ENCODE assay signal across 23 mouse cellular contexts in genomic region chr16:63925195-63925594, GRCm38 (mm10).
A peak's percentile ranks its signal among the peaks of the same experiment; 100 is the strongest.
DNase-seq lines count a peak whose midpoint lies in the region; ATAC-seq and TF ChIP-seq lines count a peak whose summit lies in the region.
"Had no signal": no experiment of that assay in that cellular context is flagged by ENCODE, and none has a peak within 500 bp of the region (broad histone marks: within the 10 kb centered on the region; RNA-seq: fewer than 3 reads in every experiment).

No protein-coding gene starts in this region.

- H3K4me3 ChIP-seq in hindbrain, postnatal 0 days (ENCODE audit: low read length) = no peak overlapping the region
- H3K4me3 ChIP-seq in hindbrain, embryonic 10.5 days = no peak overlapping the region
- H3K4me3 ChIP-seq in midbrain, embryonic 13.5 days (replicated peaks) = no peak overlapping the region
- H3K4me3 ChIP-seq: hindbrain, embryonic 13.5 days; intestine, embryonic 15.5 days; limb, embryonic 12.5 days; liver, embryonic 12.5 days; neural tube, embryonic 15.5 days; stomach, embryonic 15.5 days had no signal

- H3K9me3 ChIP-seq in hindbrain, postnatal 0 days (ENCODE audit: low read length) = no peaks in the 10 kb centered on the region; the same call in 1 of the 2 replicates
- H3K9me3 ChIP-seq in hindbrain, embryonic 10.5 days = no peaks in the 10 kb centered on the region
- H3K9me3 ChIP-seq in midbrain, embryonic 13.5 days = no peaks in the 10 kb centered on the region
- H3K9me3 ChIP-seq: hindbrain, embryonic 13.5 days; intestine, embryonic 15.5 days; limb, embryonic 12.5 days; liver, embryonic 12.5 days; neural tube, embryonic 15.5 days; stomach, embryonic 15.5 days had no signal

- H3K27ac ChIP-seq in hindbrain, postnatal 0 days = no peak overlapping the region
- H3K27ac ChIP-seq in hindbrain, embryonic 10.5 days = no peak overlapping the region
- H3K27ac ChIP-seq in midbrain, embryonic 13.5 days = no peak overlapping the region
- H3K27ac ChIP-seq: hindbrain, embryonic 13.5 days; intestine, embryonic 15.5 days; limb, embryonic 12.5 days; liver, embryonic 12.5 days; neural tube, embryonic 15.5 days; stomach, embryonic 15.5 days had no signal

- ATAC-seq in hindbrain, postnatal 0 days = no peak
- 0 out of 2 replicates have a peak, but pooled peaks have one; percentile 56 for ATAC-seq in midbrain, embryonic 13.5 days
- ATAC-seq: forebrain, embryonic 16.5 days; intestine, embryonic 15.5 days; liver, embryonic 12.5 days had no signal

- no peak overlapping the region for H3K9ac ChIP-seq in hindbrain, postnatal 0 days (replicated peaks; ENCODE audit: low read length)
- no peak overlapping the region for H3K9ac ChIP-seq in midbrain, embryonic 13.5 days (replicated peaks)
- H3K9ac ChIP-seq: hindbrain, embryonic 13.5 days; intestine, embryonic 15.5 days; limb, embryonic 12.5 days; liver, embryonic 12.5 days; lung, embryonic 14.5 days; neural tube, embryonic 15.5 days; stomach, embryonic 15.5 days had no signal

- no peak overlapping the region for H3K4me2 ChIP-seq in hindbrain, postnatal 0 days (ENCODE audit: low read depth, low read length)
- no peak overlapping the region for H3K4me2 ChIP-seq in midbrain, embryonic 13.5 days (replicated peaks)
- H3K4me2 ChIP-seq: heart, embryonic 11.5 days; hindbrain, embryonic 13.5 days; intestine, embryonic 15.5 days; limb, embryonic 12.5 days; liver, embryonic 12.5 days; lung, embryonic 14.5 days; neural tube, embryonic 15.5 days; stomach, embryonic 15.5 days had no signal

- no peaks in the 10 kb centered on the region for H3K36me3 ChIP-seq in hindbrain, postnatal 0 days (ENCODE audit: insufficient read depth, low read length)
- no peaks in the 10 kb centered on the region for H3K36me3 ChIP-seq in hindbrain, embryonic 10.5 days
- H3K36me3 ChIP-seq in midbrain, embryonic 13.5 days = no peaks in the 10 kb centered on the region
- H3K36me3 ChIP-seq: hindbrain, embryonic 13.5 days; intestine, embryonic 15.5 days; limb, embryonic 12.5 days; liver, embryonic 12.5 days; neural tube, embryonic 15.5 days; stomach, embryonic 15.5 days had no signal

- no peaks in the 10 kb centered on the region for H3K4me1 ChIP-seq in hindbrain, postnatal 0 days (ENCODE audit: insufficient read depth, low read length)
- no peaks in the 10 kb centered on the region for H3K4me1 ChIP-seq in hindbrain, embryonic 10.5 days (replicated peaks)
- no peaks in the 10 kb centered on the region for H3K4me1 ChIP-seq in midbrain, embryonic 13.5 days (replicated peaks)
- H3K4me1 ChIP-seq: hindbrain, embryonic 13.5 days; intestine, embryonic 15.5 days; limb, embryonic 12.5 days; liver, embryonic 12.5 days; neural tube, embryonic 15.5 days; stomach, embryonic 15.5 days had no signal

- TF ChIP-seq CTCF in hindbrain, postnatal 0 days (IDR thresholded peaks at IDR 0.05; ENCODE audit: low read depth) = no peak

- DNase-seq in hindbrain, postnatal 0 days (ENCODE audit: low spot score) = peak; percentile 17
- DNase-seq in hindbrain, embryonic 10.5 days (ENCODE audit: low spot score) = no peak
- peak; percentile 13 for DNase-seq in cerebellum, adult 11 months
- peak; percentile 44 for DNase-seq in cerebellum, adult 9-11 months
- DNase-seq in urinary bladder, adult 18-20 months (ENCODE audit: low spot score in 2 of 2) = no peak
- DNase-seq in adrenal gland, adult (ENCODE audit: inconsistent age in 2 of 2, low spot score in 1 of 2) = no peak
- DNase-seq in adrenal gland, postnatal 25 days = no peak
- DNase-seq: adrenal gland, adult 2 months; B cell, adult 2 months; heart, postnatal 10 days; lung, embryonic 14.5 days; lung, postnatal 36 days; right cerebral cortex, postnatal 25 days; thymus, adult 18-20 months had no signal

- WGBS in hindbrain, postnatal 0 days = 49% methylated on average over 3 of the region's 3 CpGs
- 62% methylated on average over 3 of the region's 3 CpGs for WGBS in hindbrain, embryonic 10.5 days
- WGBS in midbrain, embryonic 13.5 days = 35% methylated on average over 3 of the region's 3 CpGs

- H3K27me3 ChIP-seq in hindbrain, postnatal 0 days (ENCODE audit: insufficient read depth, low read length) = no peaks in the 10 kb centered on the region
- H3K27me3 ChIP-seq in hindbrain, embryonic 10.5 days (ENCODE audit: insufficient read depth, poor library complexity, severe bottlenecking) = no peaks in the 10 kb centered on the region
- H3K27me3 ChIP-seq in midbrain, embryonic 13.5 days = no peaks in the 10 kb centered on the region
- H3K27me3 ChIP-seq: hindbrain, embryonic 13.5 days; intestine, embryonic 15.5 days; limb, embryonic 12.5 days; liver, embryonic 12.5 days; neural tube, embryonic 15.5 days; stomach, embryonic 15.5 days had no signal

Comparison
In these comparisons a context has a peak if more than half of its experiments do, and no peak if none do; other contexts are left out.
1. DNase-seq: peak in hindbrain, postnatal 0 days (single experiment), cerebellum, adult 11 months (single experiment) and cerebellum, adult 9-11 months (single experiment); none in hindbrain, embryonic 10.5 days (single experiment), urinary bladder, adult 18-20 months (0 of 2), adrenal gland, adult (0 of 2) and adrenal gland, postnatal 25 days (single experiment).